Mouse (Mus musculus) macrophage (primary cell): ENCODE results near the gene Grsf1. TPM values are rescaled to one million over a fixed set of nuclear protein-coding genes. Genes with fewer than 3 reads are reported as not detected.

ENCODE experiments used
- H3K27ac ChIP-seq: fragments of 350-480 bp; formaldehyde crosslinking; 2 replicates; pipeline ENCODE4 v1.9.0; 2021
- H3K36me3 ChIP-seq: fragments of 350-480 bp; formaldehyde crosslinking; 2 replicates; pipeline ENCODE4 v1.9.0; 2021; ENCODE audit errors: inconsistent target
- H3K4me3 ChIP-seq: fragments of 350-480 bp; formaldehyde crosslinking; 2 replicates; pipeline ENCODE4 v1.9.0; 2021; ENCODE audit errors: inconsistent target
- H3K79me2 ChIP-seq: fragments of 350-480 bp; formaldehyde crosslinking; 2 replicates; pipeline ENCODE4 v1.9.0; 2021; ENCODE audit errors: inconsistent target
- WGBS: methylation state at CpG from one replicate; pipeline ENCODE4 v1.1.7; 2026; ENCODE audit warnings: inconsistent platforms; ENCODE audit not compliant: missing documents; 5-methylcytosine and 5-hydroxymethylcytosine counted together
- polyA plus RNA-seq: library from polyadenylated mRNA; stranded (reverse); fragments of 250-400 nt; gene quantifications from 3 replicates; pipeline ENCODE4 v1.2.4, GENCODE M21; 2018; ENCODE audit warnings: inconsistent platforms

Gene Grsf1
- polyA plus RNA-seq, 1 experiment from 2014 or later: 114 TPM

DNA sequence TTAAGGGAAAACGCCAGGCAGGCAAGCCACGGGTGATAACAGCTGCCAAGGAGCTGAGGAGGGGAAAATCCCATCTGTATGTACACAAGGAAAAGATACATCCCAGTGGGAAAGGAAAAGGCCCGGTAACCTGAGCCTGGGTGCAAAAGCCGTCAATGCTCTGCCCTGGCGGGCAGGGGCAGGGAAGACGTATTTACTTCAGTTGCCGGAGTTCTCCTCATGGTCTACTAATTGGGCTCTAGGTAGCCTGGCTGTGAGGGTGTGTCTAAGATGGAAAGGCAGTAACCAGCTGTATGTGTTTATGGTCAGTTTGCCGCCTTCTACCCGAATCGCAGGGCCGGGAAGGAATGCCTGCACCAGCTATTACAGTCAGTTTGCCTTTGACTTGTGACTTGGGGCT lies 46.8 kb downstream of the Grsf1 start:
- Histone ChIP-seq H3K79me2 (no peaks in the 10 kb centered on the region; the same call in 1 of the 2 replicates), H3K36me3 (peaks cover 38% of the 10 kb centered on the region)
- 93% methylated on average over 11 of the region's 11 CpGs for WGBS

DNA sequence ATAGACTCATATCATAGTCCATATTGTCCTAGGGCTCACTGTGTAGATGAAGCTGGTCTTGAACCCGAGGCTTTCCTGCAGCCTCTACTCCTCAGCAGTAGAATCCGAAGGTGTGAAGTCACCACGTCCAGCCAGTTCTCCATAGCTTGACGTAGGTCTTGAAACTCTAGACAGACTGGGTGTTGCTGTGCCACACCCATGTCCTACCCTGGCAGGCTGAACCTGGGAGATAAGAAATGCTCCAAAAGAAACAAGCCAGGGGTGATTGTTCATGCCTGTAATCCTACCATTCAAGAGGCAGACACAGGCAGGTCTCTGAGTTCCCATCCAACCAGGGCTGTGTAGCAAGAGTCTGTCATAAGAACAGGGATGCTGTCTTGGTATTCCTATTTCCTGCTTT lies 48.4 kb downstream of the Grsf1 start:
- 100% methylated on average over 4 of the region's 4 CpGs for WGBS
- Histone ChIP-seq H3K27ac (no peak overlapping the region), H3K79me2 (no peaks in the 10 kb centered on the region; the same call in 1 of the 2 replicates), H3K36me3 (peaks cover 24% of the 10 kb centered on the region), H3K4me3 (no peak overlapping the region)

More for the DNA sequence above, 46.8 kb downstream of the Grsf1 start:
- Histone ChIP-seq H3K4me3 (no peak overlapping the region), H3K27ac (peak overlapping the region; percentile 99)

GRCm38 (mm10) chr5:88616988-88617387 lies 59.0 kb downstream of the Grsf1 start:
- H3K36me3 ChIP-seq: peaks cover 54% of the 10 kb centered on the region
- 95% methylated on average over 4 of the region's 4 CpGs for WGBS
- no peak overlapping the region for H3K27ac ChIP-seq
- no peak overlapping the region for H3K4me3 ChIP-seq
- H3K79me2 ChIP-seq: peaks cover 38% of the 10 kb centered on the region; the same call in 1 of the 2 replicates

DNA sequence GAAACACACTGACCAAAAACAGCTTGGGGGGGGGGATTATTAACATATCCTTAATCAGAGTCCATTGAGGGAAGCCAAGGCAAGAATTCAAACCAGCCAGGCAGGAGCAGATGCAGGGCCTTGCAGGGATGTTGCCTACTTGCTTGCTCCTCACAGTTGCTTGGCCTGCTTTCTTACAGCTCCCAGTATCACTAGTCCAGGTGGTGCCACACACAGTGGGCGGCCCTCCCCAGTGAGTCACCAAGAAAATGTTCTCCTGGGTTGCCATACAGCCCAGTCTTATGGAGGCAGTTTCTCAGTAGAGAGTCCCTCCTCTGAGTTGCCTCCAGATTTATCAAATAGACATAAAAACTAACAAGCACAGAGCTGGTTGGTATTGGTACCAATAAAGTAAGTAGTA lies 61.8 kb downstream of the Grsf1 start:
- Histone ChIP-seq H3K4me3 (no peak overlapping the region), H3K36me3 (peaks cover 42% of the 10 kb centered on the region), H3K27ac (no peak overlapping the region), H3K79me2 (peaks cover 38% of the 10 kb centered on the region; the same call in 1 of the 2 replicates)
- 100% methylated on average over 1 of the region's 1 CpGs for WGBS

Other genes starting within 250 kb of the Grsf1 start
- gene Ambn, start 220.2 kb downstream of the Grsf1 start, polyA plus RNA-seq: not detected in 3 replicates
- not detected in 3 replicates for gene Enam, start 188.2 kb downstream of the Grsf1 start, polyA plus RNA-seq
- 0.27 to 1.2 TPM (median 0.77 TPM) in 3 replicates for gene Jchain, start 148.3 kb downstream of the Grsf1 start, polyA plus RNA-seq
- gene Utp3, start 121.7 kb downstream of the Grsf1 start, polyA plus RNA-seq: 69.2 to 155 TPM (median 75.8 TPM) in 3 replicates
- gene Rufy3, start 111.1 kb downstream of the Grsf1 start, polyA plus RNA-seq: 44.6 to 92.2 TPM (median 86.4 TPM) in 3 replicates
- 8.3 to 13.9 TPM (median 13.6 TPM) in 3 replicates for gene Mob1b, start 44.7 kb upstream of the Grsf1 start, polyA plus RNA-seq
- gene Dck, start 88.8 kb upstream of the Grsf1 start, polyA plus RNA-seq: 27.6 to 66.9 TPM (median 53.1 TPM) in 3 replicates
- not detected in 3 replicates for gene Slc4a4, start 210.6 kb upstream of the Grsf1 start, polyA plus RNA-seq